In genomic region chr5:66862151-66862550, GRCm38 (mm10) we compare ENCODE assay signal across 18 mouse cellular contexts.
DNase-seq lines count a peak whose midpoint lies in the region; ATAC-seq and TF ChIP-seq lines count a peak whose summit lies in the region.
"Had no signal": no experiment of that assay in that cellular context is flagged by ENCODE, and none has a peak within 500 bp of the region (broad histone marks: within the 10 kb centered on the region; RNA-seq: fewer than 3 reads in every experiment).

No protein-coding gene starts in this region.

- H3K4me3 ChIP-seq in kidney, embryonic 14.5 days (ENCODE audit: low read length): no peak overlapping the region
- H3K4me3 ChIP-seq in lung, postnatal 0 days (ENCODE audit: low read depth, low read length): no peak overlapping the region
- H3K4me3 ChIP-seq: erythroblast, embryonic 14.5 days; heart, embryonic 15.5 days; layer of hippocampus, adult 2 months; liver, embryonic 13.5 days; stomach, embryonic 15.5 days had no signal

- DNase-seq in kidney, adult 11 months: no peak
- peak; percentile 66 for DNase-seq in brain, embryonic 14.5 days (ENCODE audit: low read depth)
- DNase-seq in cerebellum, adult 9-11 months: peak; percentile 52
- DNase-seq in lung, postnatal 0 days (ENCODE audit: low spot score): peak; percentile 83
- DNase-seq in ovary, adult 18-20 months (ENCODE audit: low spot score): no peak
- no peak for DNase-seq in testis, postnatal 10 days (ENCODE audit: low spot score)
- no peak for DNase-seq in thymus, adult 18-20 months
- DNase-seq: adrenal gland, postnatal 14 days; gastrocnemius, postnatal 10 days; liver, embryonic 13.5 days; right cerebral cortex, postnatal 4 days had no signal

- H3K4me2 ChIP-seq in kidney, embryonic 14.5 days (replicated peaks; ENCODE audit: low read depth, low read length): no peak overlapping the region
- no peak overlapping the region for H3K4me2 ChIP-seq in lung, postnatal 0 days (replicated peaks; ENCODE audit: low read depth, low read length)
- H3K4me2 ChIP-seq: heart, embryonic 15.5 days; liver, embryonic 13.5 days; stomach, embryonic 15.5 days had no signal

- no peak for TF ChIP-seq CTCF in brain, embryonic 14.5 days (IDR thresholded peaks at IDR 0.05; ENCODE audit: borderline replicate concordance, extremely low read depth, insufficient read depth, insufficient read length)
- no peak for TF ChIP-seq CTCF in lung, postnatal 0 days (IDR thresholded peaks at IDR 0.05)

- H3K9ac ChIP-seq in kidney, embryonic 14.5 days (ENCODE audit: low read depth, low read length): no peak overlapping the region
- H3K9ac ChIP-seq in lung, postnatal 0 days (replicated peaks; ENCODE audit: low read depth): no peak overlapping the region
- H3K9ac ChIP-seq: heart, embryonic 15.5 days; liver, embryonic 13.5 days; stomach, embryonic 15.5 days had no signal

- WGBS in kidney, embryonic 14.5 days: 41% methylated on average over 4 of the region's 4 CpGs
- 25% methylated on average over 4 of the region's 4 CpGs for WGBS in lung, postnatal 0 days

- no peaks in the 10 kb centered on the region for H3K36me3 ChIP-seq in kidney, embryonic 14.5 days (ENCODE audit: control insufficient read depth, insufficient read depth, low read length)
- H3K36me3 ChIP-seq in lung, postnatal 0 days (ENCODE audit: insufficient read depth, low read length): no peaks in the 10 kb centered on the region
- H3K36me3 ChIP-seq: heart, embryonic 15.5 days; liver, embryonic 13.5 days; stomach, embryonic 15.5 days had no signal

- H3K27me3 ChIP-seq in kidney, embryonic 14.5 days (ENCODE audit: control insufficient read depth, insufficient read depth, low read length): no peaks in the 10 kb centered on the region
- H3K27me3 ChIP-seq in lung, postnatal 0 days (replicated peaks; ENCODE audit: insufficient read depth, low read length): no peaks in the 10 kb centered on the region
- H3K27me3 ChIP-seq: CH12.LX; heart, embryonic 15.5 days; liver, embryonic 13.5 days; stomach, embryonic 15.5 days had no signal

- peak; percentile 99 for TF ChIP-seq EP300 in lung, postnatal 0 days (IDR thresholded peaks at IDR 0.05)

- H3K9me3 ChIP-seq in kidney, embryonic 14.5 days (ENCODE audit: control insufficient read depth, low read length): no peaks in the 10 kb centered on the region
- no peaks in the 10 kb centered on the region for H3K9me3 ChIP-seq in lung, postnatal 0 days (ENCODE audit: low read length)
- H3K9me3 ChIP-seq: heart, embryonic 15.5 days; liver, embryonic 13.5 days; stomach, embryonic 15.5 days had no signal

- H3K4me1 ChIP-seq in kidney, embryonic 14.5 days (ENCODE audit: control insufficient read depth, insufficient read depth, low read length): 0 out of 2 replicates have a peak, but pooled peaks cover 13% of the 10 kb centered on the region
- H3K4me1 ChIP-seq in lung, postnatal 0 days (ENCODE audit: insufficient read depth, low read depth, low read length): peaks cover 7% of the 10 kb centered on the region; the same call in 1 of the 2 replicates
- H3K4me1 ChIP-seq: liver, embryonic 13.5 days; stomach, embryonic 15.5 days had no signal

- TF ChIP-seq POLR2A in brain, embryonic 14.5 days (IDR thresholded peaks at IDR 0.05; ENCODE audit: borderline replicate concordance, extremely low read depth, insufficient read depth, insufficient read length, poor library complexity, severe bottlenecking): no peak

- 0 out of 2 replicates have a peak, but pooled peaks have one; percentile 59 for ATAC-seq in kidney, embryonic 14.5 days (ENCODE audit: low FRiP score, low TSS enrichment)
- peak; percentile 82 for ATAC-seq in lung, postnatal 0 days
- ATAC-seq: midbrain, embryonic 16.5 days had no signal

- no peak overlapping the region for H3K27ac ChIP-seq in kidney, embryonic 14.5 days (ENCODE audit: low read depth, low read length)
- H3K27ac ChIP-seq in lung, postnatal 0 days (ENCODE audit: low read length): peak overlapping the region; percentile 74; the same call in 1 of the 2 replicates
- H3K27ac ChIP-seq: heart, embryonic 15.5 days; liver, embryonic 13.5 days; stomach, embryonic 15.5 days had no signal

Comparison
In these comparisons a context has a peak if more than half of its experiments do, and no peak if none do; other contexts are left out.
1. DNase-seq: peak in brain, embryonic 14.5 days (single experiment), cerebellum, adult 9-11 months (single experiment) and lung, postnatal 0 days (single experiment); none in kidney, adult 11 months (single experiment), ovary, adult 18-20 months (single experiment), testis, postnatal 10 days (single experiment) and thymus, adult 18-20 months (0 of 2).